Mouse (Mus musculus) embryo, embryonic 11 days (tissue): ENCODE results near the gene Gm9913.

Source experiments
- DNase-seq: peaks from one replicate; pipeline ENCODE4 v3.0.0-alpha.2; 2015

Gm9913 gene

DNA sequence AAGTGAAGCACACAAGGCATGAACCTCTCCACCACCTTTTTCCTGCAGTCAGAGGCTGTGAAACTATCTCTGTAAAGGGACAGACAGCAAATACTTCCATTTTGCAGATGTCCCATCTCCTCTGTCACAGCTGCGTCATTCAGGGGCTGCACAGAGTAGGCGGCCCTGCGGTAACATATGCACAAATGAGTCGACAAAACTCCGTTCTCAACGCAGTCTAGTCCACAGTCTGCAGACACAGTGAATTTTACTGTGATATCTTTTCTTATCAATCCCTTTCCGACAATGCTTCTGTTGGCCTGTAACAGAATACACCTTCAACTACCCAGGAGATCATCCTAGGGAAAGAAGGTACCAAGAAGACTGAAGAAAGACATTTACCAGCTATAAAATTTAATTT, 6.7 kb upstream of the Gm9913 start:
- DNase-seq: no peak

DNA sequence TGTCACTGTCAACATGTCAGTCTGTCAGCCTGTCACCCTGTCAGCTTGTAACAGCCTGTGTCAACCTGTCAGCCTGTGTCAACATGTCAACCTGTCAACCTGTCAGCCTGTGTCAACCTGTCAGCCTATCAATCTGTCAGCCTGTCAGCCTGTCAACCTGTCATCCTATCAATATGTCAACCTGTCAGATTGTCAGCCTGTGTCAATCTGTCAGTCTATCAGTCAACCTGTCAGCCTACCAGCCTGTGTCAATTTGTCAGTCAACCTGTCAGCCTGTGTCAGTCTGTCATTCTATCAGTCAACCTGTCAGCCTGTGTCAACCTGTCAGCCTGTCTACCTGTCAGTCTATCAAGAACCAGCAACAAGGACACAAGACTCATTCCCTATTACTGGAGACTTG, 3.4 kb upstream of the Gm9913 start:
- DNase-seq: no peak

DNA sequence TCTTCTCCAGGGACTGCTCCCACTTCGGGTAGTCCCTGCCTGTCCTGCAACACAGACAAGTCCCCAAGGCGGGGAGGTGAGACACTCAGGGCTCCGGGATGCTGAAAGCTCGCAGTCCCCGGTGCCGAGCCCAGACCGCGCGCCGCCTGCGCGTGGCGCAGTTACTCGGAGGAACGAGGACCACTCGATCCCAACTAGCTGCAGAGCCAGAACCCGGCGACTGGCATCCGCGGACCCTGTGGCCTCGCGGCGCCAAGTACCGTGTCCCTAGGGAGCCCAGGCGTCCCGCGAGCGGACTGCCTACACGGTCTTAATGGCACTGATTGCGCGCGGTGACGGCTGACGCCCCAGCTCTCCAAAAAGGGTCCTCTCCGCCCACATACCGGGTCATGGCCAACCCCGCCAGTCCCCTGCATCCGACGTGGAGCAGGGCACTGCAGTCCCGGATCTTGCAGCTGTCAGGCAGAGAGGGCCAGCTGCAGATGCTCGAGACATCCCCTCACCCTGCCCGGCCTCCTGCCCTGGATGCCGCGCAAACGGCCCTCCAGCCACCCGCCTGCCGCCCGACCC, 942 bp downstream of the Gm9913 start:
- peak; percentile 82 for DNase-seq

DNA sequence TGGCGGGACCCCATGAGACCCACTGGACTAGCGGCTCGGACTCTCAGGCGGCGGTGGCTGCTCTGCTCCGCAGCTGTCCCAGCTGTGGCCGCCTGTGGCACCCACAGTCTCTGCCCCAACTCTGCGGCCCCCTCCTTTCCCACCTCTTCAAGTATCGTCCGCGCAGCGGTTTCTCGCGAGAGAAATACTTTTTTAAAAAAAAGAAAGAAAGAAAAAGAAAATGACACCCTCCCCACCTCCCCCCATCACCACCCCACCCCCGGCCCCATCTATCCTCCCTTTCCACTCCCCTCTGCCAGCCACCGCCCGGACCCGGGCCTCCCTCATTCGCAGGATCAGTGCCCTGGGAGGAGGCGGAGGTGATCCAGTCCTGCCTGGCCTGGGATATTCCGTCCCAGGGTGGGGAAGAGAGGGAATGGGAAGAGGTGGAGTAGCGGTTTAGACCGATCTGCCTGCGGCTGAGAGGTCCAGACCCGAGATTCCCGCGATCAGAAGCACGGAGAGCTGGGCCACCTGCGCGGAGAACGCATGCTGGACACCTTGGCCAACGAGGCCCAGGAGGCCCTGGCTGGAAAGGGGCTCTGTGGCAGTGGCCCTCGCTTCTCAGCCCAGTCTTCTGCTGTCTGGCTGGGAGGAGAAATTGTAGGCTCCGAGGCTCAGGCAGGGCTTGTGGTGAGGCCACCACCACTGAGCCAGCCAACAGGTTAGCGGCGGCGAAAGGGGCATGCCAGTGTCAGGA, 1.6 kb downstream of the Gm9913 start:
- peak; percentile 89 for DNase-seq

GRCm38 (mm10) chr2:125507893-125508292, 3.0 kb downstream of the Gm9913 start, which contains the start of gene Fbn1:
Gene Fbn1, minus strand, starts transcription at chr2:125507993.
- DNase-seq: no peak

DNA sequence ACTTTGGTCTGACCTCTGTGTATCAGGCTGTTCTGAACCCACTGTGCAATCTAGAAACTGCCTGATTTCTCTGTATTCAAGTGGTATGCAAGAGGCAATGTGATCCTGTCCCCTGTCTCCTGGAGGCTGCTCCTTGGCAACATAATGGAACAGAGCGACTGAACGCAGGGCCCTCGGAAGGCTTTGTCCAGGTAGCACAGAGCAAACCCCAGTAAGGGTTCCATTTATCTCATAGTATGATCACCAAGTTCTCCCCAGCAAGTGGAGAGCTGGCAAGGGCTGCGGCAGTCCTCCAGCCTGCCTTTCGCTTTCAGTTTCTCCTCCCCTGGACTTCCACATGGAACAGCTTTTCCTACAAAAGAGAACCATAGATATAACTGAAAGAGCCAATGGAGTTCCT, 3.5 kb downstream of the Gm9913 start:
- no peak for DNase-seq

- DNase-seq: no peak
Observed at GRCm38 (mm10) chr2:125510752-125511151, 5.9 kb downstream of the Gm9913 start.

DNA sequence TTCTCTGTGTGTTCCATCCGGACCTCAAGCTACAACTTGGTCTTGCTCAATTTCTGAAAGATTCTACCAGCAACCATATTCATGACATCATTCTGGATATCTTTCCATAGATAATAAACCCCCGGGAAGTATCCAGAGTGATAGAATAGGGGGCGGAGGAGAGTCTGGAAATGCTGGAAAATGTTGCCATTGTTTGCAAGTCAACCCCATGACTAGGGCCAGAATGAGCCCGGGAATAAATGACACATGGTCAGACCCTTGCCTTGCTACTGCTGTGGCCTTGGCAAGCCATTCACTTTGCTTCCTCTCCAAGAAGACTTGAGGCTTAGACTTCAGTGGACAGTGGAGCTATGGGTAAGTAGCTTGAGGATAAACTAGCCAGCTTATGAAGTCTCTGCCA, 7.0 kb downstream of the Gm9913 start:
- DNase-seq: no peak

DNA sequence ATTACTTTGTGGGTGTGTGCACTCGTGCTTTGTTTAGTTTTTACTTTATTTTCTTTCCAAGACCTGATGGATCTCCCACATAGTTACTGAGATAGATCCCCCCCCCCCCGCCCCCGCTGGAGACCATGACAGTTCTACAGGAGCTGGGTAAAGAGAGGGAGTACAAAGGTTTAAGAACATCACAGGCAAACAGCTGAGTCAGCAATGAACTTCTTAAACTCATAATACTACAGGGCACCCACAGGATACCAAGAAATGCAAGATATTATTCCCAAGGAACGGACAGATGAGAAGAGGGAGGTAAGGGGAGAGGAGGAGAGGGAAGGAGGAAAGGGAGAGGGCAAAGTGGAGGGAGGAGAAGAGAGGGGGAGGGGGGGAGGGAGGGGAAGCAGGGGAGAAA, 7.7 kb downstream of the Gm9913 start:
- DNase-seq: no peak

- DNase-seq: no peak
Observed at GRCm38 (mm10) chr2:125514391-125514790, 9.5 kb downstream of the Gm9913 start.

GRCm38 (mm10) chr2:125515291-125516057, 10.6 kb downstream of the Gm9913 start:
- no peak for DNase-seq

- DNase-seq: peak; percentile 76
Observed at GRCm38 (mm10) chr2:125516594-125516993, 11.7 kb downstream of the Gm9913 start.

- DNase-seq: no peak
Observed at GRCm38 (mm10) chr2:125525484-125525883, 20.6 kb downstream of the Gm9913 start.

GRCm38 (mm10) chr2:125526566-125526965, 21.7 kb downstream of the Gm9913 start:
- DNase-seq: no peak

GRCm38 (mm10) chr2:125530665-125531064, 25.8 kb downstream of the Gm9913 start:
- no peak for DNase-seq

DNA sequence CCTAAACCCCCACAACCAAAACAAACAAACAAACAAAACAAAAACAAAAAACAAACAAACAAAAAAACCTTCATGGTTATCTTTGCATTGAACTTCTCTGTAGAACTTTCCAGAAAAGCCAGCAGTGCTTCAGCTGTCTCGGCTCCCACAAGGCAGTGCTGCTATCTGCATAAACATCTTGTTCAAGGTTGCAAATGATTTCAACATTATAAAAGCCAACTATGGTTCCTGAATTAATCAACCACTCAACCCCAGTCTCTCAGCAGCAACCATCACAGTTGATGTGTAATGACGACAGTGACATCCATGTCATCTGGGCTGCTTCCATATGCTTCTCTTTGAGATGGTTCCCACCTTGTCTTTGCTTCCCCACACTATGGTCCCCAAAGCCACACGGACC, 34.8 kb downstream of the Gm9913 start:
- DNase-seq: no peak

- no peak for DNase-seq
Observed at GRCm38 (mm10) chr2:125540579-125540978, 35.7 kb downstream of the Gm9913 start.

DNA sequence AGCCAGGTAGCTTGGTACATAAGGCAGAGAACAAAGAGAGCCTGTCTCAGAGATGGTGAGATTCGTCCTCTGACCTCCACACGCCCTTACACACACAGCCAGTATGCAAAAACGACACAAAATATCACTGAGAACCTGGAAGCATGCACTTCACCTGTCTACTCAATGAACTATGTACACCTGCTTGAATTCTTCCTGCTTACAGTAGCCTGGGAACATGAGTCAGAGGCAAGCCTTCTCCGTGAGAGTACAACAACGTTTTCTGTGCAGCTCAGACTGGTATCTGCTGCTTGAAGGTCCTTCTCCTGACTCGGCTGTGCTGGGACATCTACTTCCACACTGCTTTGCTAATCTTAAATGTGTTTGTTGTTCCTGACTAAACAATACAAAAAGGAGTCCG, 36.6 kb downstream of the Gm9913 start:
- no peak for DNase-seq

- no peak for DNase-seq
Observed at GRCm38 (mm10) chr2:125543646-125544045, 38.8 kb downstream of the Gm9913 start.

- no peak for DNase-seq
Observed at GRCm38 (mm10) chr2:125544986-125545385, 40.1 kb downstream of the Gm9913 start.

DNA sequence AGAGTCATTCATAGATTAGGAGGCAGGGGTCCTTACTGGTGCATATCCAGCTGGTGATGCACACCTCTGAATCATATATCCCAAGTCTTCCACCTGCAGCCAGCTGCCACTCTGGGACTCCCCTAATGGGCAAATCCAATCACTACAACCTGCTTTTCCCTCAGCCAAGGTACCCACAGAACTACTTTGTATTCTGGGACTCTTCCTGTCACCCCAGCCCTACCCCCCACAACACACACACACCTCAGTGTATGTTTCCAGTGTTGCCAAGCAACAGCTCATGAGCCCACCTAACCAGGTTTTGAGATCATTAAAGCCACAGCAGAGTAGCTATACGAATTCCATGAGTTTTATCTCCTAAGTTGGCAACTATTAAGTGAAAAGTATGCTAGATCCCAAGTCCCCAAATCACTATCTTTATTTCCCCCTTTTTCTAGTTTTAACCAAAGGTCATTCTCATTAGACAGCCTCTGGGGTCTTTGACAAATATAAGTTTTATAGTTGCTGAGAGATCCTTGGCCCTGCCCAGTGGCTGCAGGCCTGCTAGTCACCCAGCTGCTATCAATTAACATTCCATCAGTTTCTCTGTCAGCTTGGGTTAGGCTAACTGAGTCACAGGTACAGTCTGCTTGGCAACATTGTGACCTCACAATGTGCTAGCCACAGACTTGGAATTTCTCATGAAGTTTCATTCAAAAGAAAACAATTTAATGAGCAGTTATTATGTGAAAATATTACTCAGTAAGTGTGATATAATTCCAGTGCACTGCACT, 44.1 kb downstream of the Gm9913 start:
- peak; percentile 49 for DNase-seq

DNA sequence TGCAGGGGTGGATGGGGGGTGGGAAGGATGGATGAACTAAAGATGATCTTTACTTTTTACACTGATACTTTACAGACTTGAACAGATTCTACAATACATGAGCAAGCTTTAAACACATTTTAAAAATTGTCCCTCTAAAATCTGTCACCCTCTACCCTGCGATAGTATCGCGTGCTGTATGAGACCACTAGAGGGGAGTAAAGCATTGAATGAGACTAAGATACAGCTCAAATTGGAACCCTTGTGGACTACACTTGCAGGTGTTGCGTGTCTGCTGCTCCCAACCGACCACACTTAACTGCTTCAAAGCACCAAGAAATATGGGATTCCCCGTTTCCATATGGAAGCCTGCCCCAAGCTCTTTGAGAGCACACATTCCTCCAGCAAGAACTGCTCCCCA, 50.9 kb downstream of the Gm9913 start:
- DNase-seq: no peak
